In the genomic region with DNA sequence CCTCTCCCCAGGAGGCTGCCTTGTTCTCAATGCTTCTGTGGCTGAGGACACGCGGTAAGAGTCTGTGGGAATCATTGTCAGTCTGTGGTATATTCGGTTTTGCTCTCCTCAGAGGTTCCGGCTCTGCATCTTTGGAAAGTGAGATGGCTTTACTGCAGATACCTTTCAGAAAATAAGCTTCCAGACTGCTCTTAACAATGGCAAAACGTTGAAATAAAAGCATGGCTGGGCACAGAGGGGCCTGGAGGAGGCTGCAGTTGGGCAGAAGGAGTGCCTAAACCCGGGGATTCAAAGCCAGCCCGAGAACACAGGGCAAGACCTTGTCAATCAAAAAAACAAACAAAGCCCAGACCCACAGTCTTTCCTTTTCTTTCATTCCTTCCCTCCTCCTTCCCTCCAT, we compare ENCODE assay signal across 14 mouse cellular contexts. TPM values are rescaled to one million over a fixed set of nuclear protein-coding genes. Genes with fewer than 3 reads are reported as not detected.
DNase-seq lines count a peak whose midpoint lies in the region; ATAC-seq lines count a peak whose summit lies in the region.
"Had no signal": no experiment of that assay in that cellular context is flagged by ENCODE, and none has a peak within 500 bp of the region (broad histone marks: within the 10 kb centered on the region; RNA-seq: fewer than 3 reads in every experiment).

No protein-coding gene starts in this region.

- no peak overlapping the region for H3K4me3 ChIP-seq in forebrain, embryonic 15.5 days
- no peak overlapping the region for H3K4me3 ChIP-seq in midbrain, embryonic 15.5 days

- peak overlapping the region; percentile 58 for H3K27ac ChIP-seq in forebrain, embryonic 15.5 days (replicated peaks)
- H3K27ac ChIP-seq in midbrain, embryonic 15.5 days, result peak overlapping the region; percentile 53
- H3K27ac ChIP-seq: macrophage had no signal

- peaks cover 53% of the 10 kb centered on the region for H3K4me1 ChIP-seq in forebrain, embryonic 15.5 days
- peaks cover 52% of the 10 kb centered on the region for H3K4me1 ChIP-seq in midbrain, embryonic 15.5 days

- no peaks in the 10 kb centered on the region for H3K9me3 ChIP-seq in forebrain, embryonic 15.5 days
- no peaks in the 10 kb centered on the region for H3K9me3 ChIP-seq in midbrain, embryonic 15.5 days

- no peaks in the 10 kb centered on the region for H3K27me3 ChIP-seq in forebrain, embryonic 15.5 days
- H3K27me3 ChIP-seq in midbrain, embryonic 15.5 days (replicated peaks), result no peaks in the 10 kb centered on the region

- no peak overlapping the region for H3K4me2 ChIP-seq in forebrain, embryonic 15.5 days (replicated peaks)
- no peak overlapping the region for H3K4me2 ChIP-seq in midbrain, embryonic 15.5 days
- H3K4me2 ChIP-seq: lung, embryonic 14.5 days had no signal

- 8% methylated on average over 7 of the region's 7 CpGs for WGBS in forebrain, embryonic 15.5 days
- 7% methylated on average over 7 of the region's 7 CpGs for WGBS in midbrain, embryonic 15.5 days

- 0 out of 2 replicates have a peak, but pooled peaks have one; percentile 13 for ATAC-seq in common myeloid progenitor, adult 5-6 weeks (replicated peaks; ENCODE audit: low read depth, poor library complexity, severe bottlenecking)
- no peak for ATAC-seq in forebrain, embryonic 15.5 days (replicated peaks)
- no peak for ATAC-seq in midbrain, embryonic 15.5 days (replicated peaks)

- H3K36me3 ChIP-seq in forebrain, embryonic 15.5 days, result no peaks in the 10 kb centered on the region
- H3K36me3 ChIP-seq in midbrain, embryonic 15.5 days (replicated peaks), result no peaks in the 10 kb centered on the region

- no peak overlapping the region for H3K9ac ChIP-seq in forebrain, embryonic 15.5 days (replicated peaks)
- no peak overlapping the region for H3K9ac ChIP-seq in midbrain, embryonic 15.5 days
- H3K9ac ChIP-seq: lung, embryonic 14.5 days had no signal

- DNase-seq in embryo, embryonic 10.5 days (ENCODE audit: low spot score), result peak; percentile 72
- no peak for DNase-seq in gastrocnemius, postnatal 4 days (ENCODE audit: low spot score in 2 of 2)
- no peak for DNase-seq in frontal cortex, postnatal 14 days (ENCODE audit: low spot score in 2 of 2)
- DNase-seq in left cerebral cortex, adult 9 months (ENCODE audit: low spot score in 2 of 2), result no peak
- DNase-seq: cerebellum, adult 11-12 months; lung, embryonic 14.5 days; right cerebral cortex, postnatal 25 days; thymus, postnatal 36 days had no signal

RNA-seq across cellular contexts. Expression of a gene that starts 29.7 kb away (rescaled TPM):
- 1.6 and 8.9 TPM in 2 replicates for total RNA-seq in common myeloid progenitor, adult 5-6 weeks (2017)
- 12.2 and 13.5 TPM in 2 replicates for polyA plus RNA-seq in forebrain, embryonic 15.5 days (2015; fragmentation: Nextera tagmentation; extraction: Ambion mirVana)
- 19.9 and 20.5 TPM in 2 replicates for polyA plus RNA-seq in midbrain, embryonic 15.5 days (2015; fragmentation: Nextera tagmentation; extraction: Ambion mirVana)
- total RNA-seq in gastrocnemius, postnatal 4 days (2021), result 10 to 100 TPM; 71.4 to 77.1 TPM

RNA-seq across cellular contexts. Expression of a gene that starts 36.9 kb away (rescaled TPM):
- 38.2 and 47.8 TPM in 2 replicates for total RNA-seq in common myeloid progenitor, adult 5-6 weeks (2017)
- 106 and 109 TPM in 2 replicates for polyA plus RNA-seq in forebrain, embryonic 15.5 days (2015; fragmentation: Nextera tagmentation; extraction: Ambion mirVana)
- polyA plus RNA-seq in midbrain, embryonic 15.5 days (2015; fragmentation: Nextera tagmentation; extraction: Ambion mirVana), result 88.2 and 91.7 TPM in 2 replicates
- 10 to 100 TPM; 39.2 to 45.1 TPM for total RNA-seq in gastrocnemius, postnatal 4 days (2021)

RNA-seq across cellular contexts. Expression of a gene that starts 48.5 kb away (rescaled TPM):
- 0.58 TPM in 1 of 2 replicates, not detected in the other for total RNA-seq in common myeloid progenitor, adult 5-6 weeks (2017)
- 0.17 TPM in 1 of 2 replicates, not detected in the other for polyA plus RNA-seq in forebrain, embryonic 15.5 days (2015; fragmentation: Nextera tagmentation; extraction: Ambion mirVana)
- 0.17 and 0.30 TPM in 2 replicates for polyA plus RNA-seq in midbrain, embryonic 15.5 days (2015; fragmentation: Nextera tagmentation; extraction: Ambion mirVana)
- not detected for total RNA-seq in gastrocnemius, postnatal 4 days (2021)
- total RNA-seq: layer of hippocampus, adult 8-10 months; left cerebral cortex, postnatal 10 days had no signal
- polyA plus RNA-seq: macrophage had no signal

RNA-seq across cellular contexts. Expression of a gene that starts 49.6 kb away (rescaled TPM):
- 43.3 and 48.5 TPM in 2 replicates for total RNA-seq in common myeloid progenitor, adult 5-6 weeks (2017)
- polyA plus RNA-seq in forebrain, embryonic 15.5 days (2015; fragmentation: Nextera tagmentation; extraction: Ambion mirVana), result 55.7 and 59.6 TPM in 2 replicates
- polyA plus RNA-seq in midbrain, embryonic 15.5 days (2015; fragmentation: Nextera tagmentation; extraction: Ambion mirVana), result 80.9 and 81.2 TPM in 2 replicates
- 100 to 1,000 TPM; 200 to 204 TPM for total RNA-seq in gastrocnemius, postnatal 4 days (2021)
